Mouse (Mus musculus): ENCODE results near the gene Trem3. TPM values are rescaled to one million over a fixed set of nuclear protein-coding genes. Genes with fewer than 3 reads are reported as not detected.

Trem3 gene
- polyA plus RNA-seq, 1 experiment = not detected

DNA sequence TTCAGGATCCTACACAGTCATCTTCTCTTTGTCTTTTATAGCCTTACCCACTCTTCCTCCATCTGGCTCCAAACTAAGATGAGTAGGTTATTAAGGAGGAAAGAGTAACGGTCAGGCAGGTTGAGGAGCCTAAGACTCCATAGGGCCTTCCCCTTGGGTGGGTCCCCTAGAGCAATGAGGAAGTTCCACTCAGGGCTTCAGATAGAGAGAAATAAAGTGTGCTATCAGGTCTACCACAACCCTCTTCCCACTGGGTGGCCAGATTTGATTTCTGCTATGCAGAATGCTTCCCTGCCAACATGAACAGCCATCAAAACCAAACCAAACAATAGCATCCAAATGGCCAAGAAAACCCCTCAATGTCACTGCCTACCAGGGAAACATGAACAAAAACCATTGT lies 20.0 kb downstream of the Trem3 start:
- Histone ChIP-seq H3K4me3 (ENCODE audit: insufficient read depth, low read length) (no peak overlapping the region), H3K4me1 (ENCODE audit: control insufficient read depth, insufficient read depth, low read length) (no peaks in the 10 kb centered on the region), H3K27ac (ENCODE audit: insufficient read depth, low read length) (no peak overlapping the region)
- no peak for TF ChIP-seq POLR2A (IDR thresholded peaks at IDR 0.05; ENCODE audit: low read depth, low read length)
- TF ChIP-seq CTCF (IDR thresholded peaks at IDR 0.05; ENCODE audit: borderline replicate concordance, insufficient read depth, low read length) = no peak

DNA sequence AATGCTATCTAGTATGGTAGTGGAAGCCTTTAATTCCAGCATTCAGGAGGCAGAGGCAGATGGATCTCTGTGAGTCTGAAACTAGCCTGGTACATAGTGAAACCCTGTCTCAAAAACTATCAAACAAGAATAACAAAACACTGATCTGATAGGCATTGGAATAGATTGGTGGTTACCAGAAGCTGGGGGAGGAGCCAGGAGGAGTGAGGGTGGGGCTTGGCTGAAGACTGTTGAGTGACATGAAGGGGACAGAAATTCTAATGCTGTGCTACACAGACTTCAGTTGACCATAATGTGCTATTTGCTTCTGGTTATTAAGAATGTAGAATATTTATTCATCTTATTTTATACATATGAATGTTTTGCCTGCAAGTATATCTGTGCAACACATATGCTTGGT lies 20.7 kb downstream of the Trem3 start:
- H3K27ac ChIP-seq (ENCODE audit: insufficient read depth, low read length) = no peak overlapping the region
- TF ChIP-seq CTCF (IDR thresholded peaks at IDR 0.05; ENCODE audit: borderline replicate concordance, insufficient read depth, low read length) (no peak), POLR2A (IDR thresholded peaks at IDR 0.05; ENCODE audit: low read depth, low read length) (no peak)
- no peak overlapping the region for H3K4me3 ChIP-seq (ENCODE audit: insufficient read depth, low read length)
- no peaks in the 10 kb centered on the region for H3K4me1 ChIP-seq (ENCODE audit: control insufficient read depth, insufficient read depth, low read length)

DNA sequence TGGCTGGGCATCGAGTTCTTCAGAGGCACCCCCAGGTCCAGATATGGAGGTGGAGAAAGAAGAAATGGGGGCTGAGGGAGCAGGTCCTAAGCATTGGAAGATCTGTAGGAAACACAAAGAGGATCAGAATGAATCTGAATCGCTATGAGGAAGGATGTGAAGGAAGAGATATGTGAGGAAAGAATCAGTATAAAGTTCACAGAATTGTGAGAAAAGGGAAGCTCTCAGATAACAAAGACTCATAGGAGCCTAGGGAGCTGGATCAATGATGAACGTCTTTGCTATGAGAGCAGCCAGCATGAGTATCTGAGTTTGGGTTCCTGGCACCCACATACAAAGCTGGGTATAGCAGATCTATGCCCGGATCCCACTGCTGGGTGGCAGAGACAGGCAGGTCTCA lies 22.3 kb downstream of the Trem3 start:
- no peak overlapping the region for H3K27ac ChIP-seq (ENCODE audit: insufficient read depth, low read length)
- TF ChIP-seq POLR2A (IDR thresholded peaks at IDR 0.05; ENCODE audit: low read depth, low read length) (no peak), CTCF (IDR thresholded peaks at IDR 0.05; ENCODE audit: borderline replicate concordance, insufficient read depth, low read length) (no peak)
- no peak overlapping the region for H3K4me3 ChIP-seq (ENCODE audit: insufficient read depth, low read length)

DNA sequence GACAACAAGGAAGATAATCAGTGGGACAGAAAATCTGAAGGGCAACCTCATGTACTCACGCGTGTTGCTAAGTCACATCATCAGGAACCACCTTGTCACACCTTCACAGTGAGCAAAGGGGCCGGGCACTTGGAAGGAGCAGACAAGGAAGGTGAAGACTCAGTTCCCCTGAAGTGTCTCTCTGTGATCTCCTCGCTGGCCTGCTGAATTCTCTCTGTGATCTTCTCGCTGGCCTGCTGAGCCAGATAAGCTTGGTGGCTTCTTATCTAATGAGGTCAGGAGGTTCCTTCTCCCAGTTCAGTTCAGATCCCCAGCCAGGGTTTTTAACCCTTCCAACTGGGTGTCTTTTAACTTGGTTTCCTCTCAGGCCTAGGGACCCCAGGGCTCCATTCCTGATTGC lies 24.6 kb downstream of the Trem3 start:
- Histone ChIP-seq H3K4me3 (ENCODE audit: insufficient read depth, low read length) (no peak overlapping the region), H3K27ac (ENCODE audit: insufficient read depth, low read length) (no peak overlapping the region), H3K4me1 (ENCODE audit: control insufficient read depth, insufficient read depth, low read length) (no peaks in the 10 kb centered on the region)
- TF ChIP-seq CTCF (IDR thresholded peaks at IDR 0.05; ENCODE audit: borderline replicate concordance, insufficient read depth, low read length) (no peak), POLR2A (IDR thresholded peaks at IDR 0.05; ENCODE audit: low read depth, low read length) (no peak)

More for the DNA sequence above, 22.3 kb downstream of the Trem3 start:
- H3K4me1 ChIP-seq (ENCODE audit: control insufficient read depth, insufficient read depth, low read length) = no peaks in the 10 kb centered on the region

DNA sequence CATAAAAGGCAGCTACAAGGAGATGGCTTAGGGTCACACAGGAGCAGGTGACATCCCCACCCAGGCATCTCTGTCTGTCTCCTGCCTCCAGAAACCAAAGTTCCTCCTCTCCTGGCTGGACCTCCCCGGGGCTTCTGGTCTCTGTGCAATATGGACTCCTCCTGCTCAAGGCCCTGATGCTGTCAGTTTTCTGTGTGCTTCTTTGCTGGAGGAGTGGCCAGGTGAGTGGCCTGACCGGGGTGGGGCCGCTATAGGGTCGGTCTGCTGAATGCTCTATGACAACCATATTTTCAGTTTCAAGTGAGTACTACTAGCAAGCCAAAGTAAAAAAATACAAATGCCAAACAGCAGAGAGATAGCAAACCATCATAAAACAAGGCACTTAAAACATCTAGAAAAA lies 25.0 kb downstream of the Trem3 start:
- Histone ChIP-seq H3K4me3 (ENCODE audit: insufficient read depth, low read length) (no peak overlapping the region), H3K4me1 (ENCODE audit: control insufficient read depth, insufficient read depth, low read length) (no peaks in the 10 kb centered on the region), H3K27ac (ENCODE audit: insufficient read depth, low read length) (no peak overlapping the region)
- TF ChIP-seq POLR2A (IDR thresholded peaks at IDR 0.05; ENCODE audit: low read depth, low read length) (no peak), CTCF (IDR thresholded peaks at IDR 0.05; ENCODE audit: borderline replicate concordance, insufficient read depth, low read length) (no peak)

DNA sequence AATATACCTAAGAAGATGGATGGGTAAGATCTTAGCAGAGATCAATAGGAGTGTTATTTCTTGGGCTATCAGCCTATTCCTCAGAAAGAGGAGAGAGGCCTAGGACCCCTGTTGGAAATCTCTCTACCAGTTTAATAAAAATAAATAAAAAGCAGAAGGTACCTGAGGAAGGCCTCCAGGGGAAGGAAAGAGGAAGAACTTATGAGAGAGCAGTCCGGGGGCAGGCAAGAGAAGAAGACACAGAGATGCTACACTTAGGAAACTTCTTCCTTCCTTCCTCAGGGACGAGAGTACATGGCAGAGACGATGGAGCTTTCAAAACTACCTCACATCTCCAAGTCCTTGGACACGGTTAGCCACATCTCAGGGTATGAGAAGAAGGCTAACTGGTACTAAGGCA lies 26.5 kb downstream of the Trem3 start:
- Histone ChIP-seq H3K27ac (ENCODE audit: insufficient read depth, low read length) (no peak overlapping the region), H3K4me1 (ENCODE audit: control insufficient read depth, insufficient read depth, low read length) (no peaks in the 10 kb centered on the region), H3K4me3 (ENCODE audit: insufficient read depth, low read length) (no peak overlapping the region)
- TF ChIP-seq CTCF (IDR thresholded peaks at IDR 0.05; ENCODE audit: borderline replicate concordance, insufficient read depth, low read length) = no peak
- TF ChIP-seq POLR2A (IDR thresholded peaks at IDR 0.05; ENCODE audit: low read depth, low read length) = no peak

DNA sequence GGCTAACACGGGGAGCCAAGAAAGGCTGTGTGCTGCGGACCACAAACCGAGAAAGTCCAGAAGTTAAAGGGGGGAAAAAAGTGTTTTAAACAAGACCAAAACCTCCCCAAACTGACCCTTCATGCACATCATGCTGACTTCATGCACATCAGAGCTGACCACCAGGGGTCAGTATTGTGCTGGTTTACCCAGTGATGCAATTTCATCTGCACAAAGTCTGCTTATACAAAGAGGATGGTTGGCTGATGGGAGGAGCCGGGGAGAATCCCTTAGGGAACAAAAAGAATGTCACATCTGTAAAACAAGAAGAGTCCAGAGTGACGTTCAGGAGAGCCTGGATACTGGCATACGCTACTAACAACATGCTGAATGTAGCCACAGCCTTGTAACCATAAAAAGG lies 27.3 kb downstream of the Trem3 start:
- Histone ChIP-seq H3K27ac (ENCODE audit: insufficient read depth, low read length) (no peak overlapping the region), H3K4me1 (ENCODE audit: control insufficient read depth, insufficient read depth, low read length) (no peaks in the 10 kb centered on the region), H3K4me3 (ENCODE audit: insufficient read depth, low read length) (no peak overlapping the region)
- TF ChIP-seq CTCF (IDR thresholded peaks at IDR 0.05; ENCODE audit: borderline replicate concordance, insufficient read depth, low read length) (peak; percentile 39; the same call in 1 of the 2 replicates), POLR2A (IDR thresholded peaks at IDR 0.05; ENCODE audit: low read depth, low read length) (no peak)

DNA sequence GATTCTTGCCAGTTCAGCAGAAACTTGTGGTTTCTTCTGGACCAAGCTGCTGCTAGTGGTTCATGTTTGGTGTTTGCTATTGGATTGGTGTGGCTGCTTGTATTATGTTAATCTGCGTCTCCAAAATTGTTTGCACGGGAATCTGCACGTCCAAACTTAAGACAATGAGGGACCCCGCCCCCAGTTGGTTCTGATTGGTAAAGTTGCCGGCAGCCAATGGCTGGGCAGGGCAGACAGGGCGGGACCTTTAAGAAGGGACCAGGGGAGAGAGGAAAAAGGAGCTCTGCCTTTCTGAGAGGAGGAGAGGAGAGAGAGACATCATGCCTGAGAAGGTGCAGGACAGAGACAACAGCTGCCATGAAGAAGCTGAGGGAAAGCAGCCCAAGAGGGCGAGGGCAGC lies 28.2 kb downstream of the Trem3 start:
- Histone ChIP-seq H3K4me3 (ENCODE audit: insufficient read depth, low read length) (no peak overlapping the region), H3K27ac (ENCODE audit: insufficient read depth, low read length) (no peak overlapping the region), H3K4me1 (ENCODE audit: control insufficient read depth, insufficient read depth, low read length) (no peaks in the 10 kb centered on the region)
- TF ChIP-seq CTCF (IDR thresholded peaks at IDR 0.05; ENCODE audit: borderline replicate concordance, insufficient read depth, low read length) = no peak
- no peak for TF ChIP-seq POLR2A (IDR thresholded peaks at IDR 0.05; ENCODE audit: low read depth, low read length)

DNA sequence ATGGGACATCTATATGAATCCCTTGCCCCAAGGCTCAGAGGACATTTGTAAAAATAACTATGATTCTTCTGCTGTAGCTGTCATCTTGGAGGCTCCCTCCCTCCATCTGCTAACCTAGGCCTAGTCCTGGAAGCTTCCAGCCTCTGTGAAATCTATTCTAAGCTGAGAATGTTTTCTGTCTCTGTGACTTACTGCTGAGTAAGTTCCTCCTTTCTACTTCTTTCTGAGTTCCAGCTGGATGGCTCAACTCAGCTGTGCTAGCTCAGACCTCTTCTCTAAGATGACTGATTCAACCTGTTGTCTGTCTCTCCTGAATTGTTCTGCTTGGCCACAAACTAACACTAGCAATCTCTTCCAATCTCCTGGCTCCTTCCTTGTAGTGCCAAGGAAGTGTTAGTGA lies 30.8 kb downstream of the Trem3 start:
- H3K4me1 ChIP-seq (ENCODE audit: control insufficient read depth, insufficient read depth, low read length) = no peaks in the 10 kb centered on the region
- TF ChIP-seq POLR2A (IDR thresholded peaks at IDR 0.05; ENCODE audit: low read depth, low read length) = no peak
- TF ChIP-seq CTCF (IDR thresholded peaks at IDR 0.05; ENCODE audit: borderline replicate concordance, insufficient read depth, low read length) = no peak
- no peak overlapping the region for H3K4me3 ChIP-seq (ENCODE audit: insufficient read depth, low read length)

DNA sequence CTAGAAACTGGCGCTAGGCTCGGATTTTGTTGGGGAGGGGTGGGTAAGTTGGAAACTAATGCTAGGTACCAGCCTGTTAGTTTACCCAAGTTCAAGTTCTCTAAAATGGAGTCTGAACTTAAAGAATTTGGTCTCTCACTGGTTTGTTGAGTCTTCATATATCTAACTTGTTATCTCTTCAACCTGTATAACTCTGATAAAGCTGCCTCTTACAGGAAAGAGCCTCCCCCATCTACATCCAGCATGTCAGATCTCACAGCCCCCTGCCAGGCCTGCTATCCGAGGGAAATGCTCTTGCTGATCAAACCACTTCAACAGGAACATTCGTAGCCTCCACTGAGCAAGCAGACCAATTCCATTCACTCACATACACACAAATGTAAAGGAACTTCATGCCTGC lies 31.4 kb downstream of the Trem3 start:
- no peaks in the 10 kb centered on the region for H3K4me1 ChIP-seq (ENCODE audit: control insufficient read depth, insufficient read depth, low read length)
- TF ChIP-seq CTCF (IDR thresholded peaks at IDR 0.05; ENCODE audit: borderline replicate concordance, insufficient read depth, low read length) (no peak), POLR2A (IDR thresholded peaks at IDR 0.05; ENCODE audit: low read depth, low read length) (no peak)
- no peak overlapping the region for H3K27ac ChIP-seq (ENCODE audit: insufficient read depth, low read length)
- H3K4me3 ChIP-seq (ENCODE audit: insufficient read depth, low read length) = no peak overlapping the region

More for the DNA sequence above, 30.8 kb downstream of the Trem3 start:
- H3K27ac ChIP-seq (ENCODE audit: insufficient read depth, low read length) = no peak overlapping the region
